Mouse (Mus musculus) CH12.LX (cell line): ENCODE data around the gene Plac8. TPM values are rescaled to one million over a fixed set of nuclear protein-coding genes. Genes with fewer than 3 reads are reported as not detected.

Experiments used
- DNase-seq: peaks from one replicate; pipeline ENCODE4 v3.0.0-alpha.2; 2013; ENCODE audit errors: extremely low read depth
- H3K27ac ChIP-seq: 2 replicates; pipeline ENCODE4 v1.5.1; 2012; ENCODE audit warnings: low read depth, mild to moderate bottlenecking, control low read depth, moderate library complexity; ENCODE audit not compliant: insufficient read depth
- H3K27me3 ChIP-seq: replicated peaks from 2 replicates; pipeline ENCODE3; 2012; ENCODE audit warnings: inconsistent platforms
- H3K36me3 ChIP-seq, 2 experiments: replicated peaks in 1 of 2; 2 replicates each; pipeline versions ENCODE3 to v1.6.1; 2012; ENCODE audit warnings: inconsistent platforms in 1 of 2, low read length in 1 of 2, mild to moderate bottlenecking in 1 of 2, mixed read lengths in 1 of 2, moderate library complexity in 1 of 2; ENCODE audit not compliant: control insufficient read depth in 1 of 2, insufficient read depth in 1 of 2
- H3K4me1 ChIP-seq, 2 experiments: 2 replicates each; pipeline ENCODE4 v1.6.1; 2012; ENCODE audit warnings: inconsistent platforms in 1 of 2, moderate library complexity in 1 of 2; ENCODE audit not compliant: insufficient read depth in 2 of 2, control insufficient read depth in 1 of 2
- H3K4me2 ChIP-seq: 2 replicates; pipeline ENCODE4 v1.6.1; 2012; ENCODE audit warnings: low read depth, mild to moderate bottlenecking, control low read depth; ENCODE audit not compliant: poor library complexity, insufficient read depth, severe bottlenecking
- H3K4me3 ChIP-seq, 3 experiments: fragments of 150-350 bp in 1 of 3; sonication (generic) in 1 of 3; replicated peaks in 1 of 3; 2 replicates each; pipeline versions ENCODE3 to v1.5.1; 2011 to 2012; ENCODE audit warnings: low read depth in 2 of 3, low read length in 2 of 3, mild to moderate bottlenecking in 2 of 3, moderate library complexity in 2 of 3, control low read depth in 1 of 3, improper control_type of control experiment in 1 of 3, inconsistent platforms in 1 of 3, mixed read lengths in 1 of 3; ENCODE audit not compliant: poor library complexity in 1 of 3
- H3K79me2 ChIP-seq: replicated peaks from 2 replicates; pipeline ENCODE4 v1.6.1; 2012; ENCODE audit warnings: mild to moderate bottlenecking, moderate library complexity; ENCODE audit not compliant: control insufficient read depth, poor library complexity, insufficient read depth, severe bottlenecking; ENCODE audit errors: extremely low read depth
- H3K9ac ChIP-seq: 2 replicates; pipeline ENCODE4 v1.6.1; 2012; ENCODE audit warnings: low read depth, mild to moderate bottlenecking, control low read depth, moderate library complexity; ENCODE audit not compliant: insufficient read depth
- H3K9me3 ChIP-seq: replicated peaks from 2 replicates; pipeline ENCODE3; 2012; ENCODE audit warnings: low read length, inconsistent platforms, mixed read lengths
- BHLHE40 ChIP-seq: IDR thresholded peaks from 2 replicates; pipeline ENCODE4 v1.6.1; 2011; ENCODE audit warnings: mild to moderate bottlenecking, low read depth, low read length, improper control_type of control experiment
- CHD1 ChIP-seq: IDR thresholded peaks from 2 replicates; pipeline ENCODE4 v1.6.1; 2012; ENCODE audit warnings: low read depth, low read length, improper control_type of control experiment, inconsistent platforms
- CTCF ChIP-seq, 2 experiments: IDR thresholded peaks in 1 of 2; conservative IDR thresholded peaks in 1 of 2; 2 replicates each; pipeline ENCODE4 v1.5.1; 2011 to 2012; ENCODE audit warnings: low read depth in 2 of 2, low read length in 2 of 2, improper control_type of control experiment in 1 of 2, inconsistent platforms in 1 of 2, mild to moderate bottlenecking in 1 of 2, moderate library complexity in 1 of 2
- E2F4 ChIP-seq: IDR thresholded peaks from 2 replicates; pipeline ENCODE4 v1.6.1; 2011; ENCODE audit warnings: low read depth, low read length, improper control_type of control experiment; ENCODE audit not compliant: insufficient replicate concordance
- ELF1 ChIP-seq: IDR thresholded peaks from 2 replicates; pipeline ENCODE4 v1.6.1; 2014; ENCODE audit warnings: low read depth, mild to moderate bottlenecking, inconsistent platforms, low read length, improper control_type of control experiment
- HCFC1 ChIP-seq: IDR thresholded peaks from 2 replicates; pipeline ENCODE4 v1.6.1; 2012; ENCODE audit warnings: low read depth, mild to moderate bottlenecking, inconsistent platforms, low read length, improper control_type of control experiment
- JUND ChIP-seq: conservative IDR thresholded peaks from 2 replicates; pipeline ENCODE4 v1.6.1; 2011; ENCODE audit warnings: low read depth, low read length, improper control_type of control experiment
- KAT2A ChIP-seq: IDR thresholded peaks from 2 replicates; pipeline ENCODE4 v1.6.1; 2012; ENCODE audit warnings: low read length, improper control_type of control experiment, inconsistent platforms; ENCODE audit not compliant: insufficient replicate concordance
- MAZ ChIP-seq: IDR thresholded peaks from 2 replicates; pipeline ENCODE4 v1.6.1; 2012; ENCODE audit warnings: low read depth, mild to moderate bottlenecking, inconsistent platforms, low read length, improper control_type of control experiment, moderate library complexity
- MEF2A ChIP-seq: IDR thresholded peaks from 2 replicates; pipeline ENCODE4 v1.6.1; 2014; ENCODE audit warnings: low read depth, mild to moderate bottlenecking, inconsistent platforms, low read length, improper control_type of control experiment, borderline replicate concordance
- MXI1 ChIP-seq: IDR thresholded peaks from 2 replicates; pipeline ENCODE4 v1.6.1; 2011; ENCODE audit warnings: mild to moderate bottlenecking, low read depth, low read length, improper control_type of control experiment
- MYC ChIP-seq: IDR thresholded peaks from 2 replicates; pipeline ENCODE4 v1.6.1; 2011; ENCODE audit warnings: low read depth, mild to moderate bottlenecking, improper control_type of control experiment, low read length
- NELFE ChIP-seq: IDR thresholded peaks from 2 replicates; pipeline ENCODE4 v1.6.1; 2011; ENCODE audit warnings: low read depth, low read length, improper control_type of control experiment
- NRF1 ChIP-seq: IDR thresholded peaks from 2 replicates; pipeline ENCODE4 v1.6.1; 2014; ENCODE audit warnings: low read depth, mild to moderate bottlenecking, inconsistent platforms, low read length, improper control_type of control experiment, moderate library complexity
- RCOR1 ChIP-seq: conservative IDR thresholded peaks from 2 replicates; pipeline ENCODE4 v1.6.1; 2012; ENCODE audit warnings: low read depth, mild to moderate bottlenecking, inconsistent platforms, low read length, improper control_type of control experiment
- SIN3A ChIP-seq: IDR thresholded peaks from 2 replicates; pipeline ENCODE4 v1.6.1; 2012; ENCODE audit warnings: low read length, improper control_type of control experiment, inconsistent platforms
- SMC3 ChIP-seq: IDR thresholded peaks from 2 replicates; pipeline ENCODE4 v1.6.1; 2011; ENCODE audit warnings: low read depth, low read length, improper control_type of control experiment
- TCF12 ChIP-seq: IDR thresholded peaks from 2 replicates; pipeline ENCODE4 v1.6.1; 2014; ENCODE audit warnings: low read depth, mild to moderate bottlenecking, inconsistent platforms, low read length, improper control_type of control experiment
- ZMIZ1 ChIP-seq: IDR thresholded peaks from 2 replicates; pipeline ENCODE4 v1.6.1; 2012; ENCODE audit warnings: low read depth, mild to moderate bottlenecking, inconsistent platforms, low read length, improper control_type of control experiment
- ZNF384 ChIP-seq: IDR thresholded peaks from 2 replicates; pipeline ENCODE4 v1.6.1; 2012; ENCODE audit warnings: low read depth, low read length, improper control_type of control experiment, inconsistent platforms
- dilution Hi-C: fragments of 300-500 bp; cut with MboI; formaldehyde crosslinking; loops from 2 replicates; pipeline ENCODE4 v1.14.3; 2020; ENCODE audit warnings: low sequenced_read_pairs; ENCODE audit not compliant: extremely low pct_unique_long_range_greater_than_20kb, extremely low pct_ligation_motif_present
- in situ Hi-C: fragments of 300-500 bp; cut with MboI; formaldehyde crosslinking; loops from 3 replicates; pipeline ENCODE4 v1.14.3; 2019; ENCODE audit warnings: low sequenced_read_pairs, low pct_ligation_motif_present, low pct_unique_long_range_greater_than_20kb, mixed read lengths
- polyA plus RNA-seq: library from polyadenylated mRNA; unstranded; fragments of >175 nt; gene quantifications from 2 replicates; pipeline ENCODE4 v1.2.1, GENCODE M21; 2012; ENCODE audit warnings: low read depth; ENCODE audit not compliant: insufficient read length
- total RNA-seq, 2 experiments: library from RNA; depleted of rRNA; stranded (reverse); fragments of 300-350 nt in 1 of 2; fragments of >200 nt in 1 of 2; gene quantifications; 2 replicates each; pipeline ENCODE4 v1.2.3; 2012 to 2014

The Plac8 gene
- total and polyA plus RNA-seq, 3 experiments = 64.3 to 258 (median 161) TPM

- TF ChIP-seq MYC = no peak
- 0 out of 2 replicates have a peak, but pooled peaks have one; percentile 31 for TF ChIP-seq KAT2A
- TF ChIP-seq SIN3A = no peak
- TF ChIP-seq MEF2A = no peak
- TF ChIP-seq HCFC1 = no peak
- TF ChIP-seq BHLHE40 = peak; percentile 73
- TF ChIP-seq NRF1 = no peak
- TF ChIP-seq E2F4 = no peak
- no peak for TF ChIP-seq ZNF384
- TF ChIP-seq SMC3 = no peak
- TF ChIP-seq RCOR1 = no peak
- no peak for TF ChIP-seq MXI1
- TF ChIP-seq CTCF (conservative IDR thresholded peaks at IDR 0.05 in 1 of 2, IDR thresholded peaks at IDR 0.05 in 1 of 2; ENCODE audit: low read depth in 2 of 2, low read length in 2 of 2) = no peak
Observed at GRCm38 (mm10) chr5:100568177-100568576, 3.9 kb downstream of the Plac8 start (continued).

- Histone ChIP-seq H3K4me2 (peak overlapping the region; percentile 96), H3K4me3 (no peak overlapping the region)
- DNase-seq = no peak
Observed at GRCm38 (mm10) chr5:100567258-100568032, 4.6 kb downstream of the Plac8 start.

More at GRCm38 (mm10) chr5:100567258-100568032, 4.6 kb downstream of the Plac8 start:
- dilution Hi-C loops = no loop called here
- TF ChIP-seq JUND = no peak
- no peak for TF ChIP-seq ELF1
- no peak; the same call in 1 of the 2 replicates for TF ChIP-seq HCFC1
- TF ChIP-seq SIN3A = 0 out of 2 replicates have a peak, but pooled peaks have one; percentile 53
- TF ChIP-seq ZNF384 = peak; percentile 68
- peak; percentile 18; the same call in 1 of the 2 replicates for TF ChIP-seq ZMIZ1
- no peak for TF ChIP-seq SMC3
- TF ChIP-seq BHLHE40 = no peak
- TF ChIP-seq MAZ = no peak
- peak; percentile 47; the same call in 1 of the 2 replicates for TF ChIP-seq NELFE
- 0 out of 2 replicates have a peak, but pooled peaks have one; percentile 43 for TF ChIP-seq CHD1
- TF ChIP-seq KAT2A = no peak
- 0 out of 2 replicates have a peak, but pooled peaks have one; percentile 8 for TF ChIP-seq TCF12
- TF ChIP-seq RCOR1 = no peak
- Histone ChIP-seq H3K9me3 (no peaks in the 10 kb centered on the region), H3K9ac (peak overlapping the region; percentile 79), H3K36me3 (peaks cover 2 to 19% of the 10 kb centered on the region in 2 experiments), H3K4me1 (peaks cover 2 to 66% of the 10 kb centered on the region in 2 experiments; a peak in 3 of 4 replicates), H3K79me2 (no peaks in the 10 kb centered on the region), H3K27ac (peak overlapping the region; percentile 68), H3K27me3 (no peaks in the 10 kb centered on the region)
- in situ Hi-C loops = loop anchor here (5.0 to 25.0 kb wide), 2 partner anchors 95 to 220 kb away; partner anchors contain the start of genes Helq and Mrps18c
